Mouse (Mus musculus) intestine, postnatal 0 days (tissue): ENCODE results near the gene Cerkl. TPM values are rescaled to one million over a fixed set of nuclear protein-coding genes. Genes with fewer than 3 reads are reported as not detected.

Source experiments
- ATAC-seq: fragments of 200-750 bp; cut with Nextera tagmentation; 2 replicates; pipeline ENCODE4 v1.8.0; 2017; ENCODE audit warnings: mild to moderate bottlenecking, moderate TSS enrichment, moderate library complexity
- H3K27ac ChIP-seq: fragments of 300-500 bp; sonication (generic); 2 replicates; pipeline ENCODE4 v1.5.1; 2014; ENCODE audit warnings: mild to moderate bottlenecking, low read depth, low read length, moderate library complexity
- H3K27me3 ChIP-seq: fragments of 300-500 bp; sonication (generic); replicated peaks from 2 replicates; pipeline ENCODE4 v1.6.1; 2014; ENCODE audit warnings: low read length, mixed read lengths; ENCODE audit not compliant: control insufficient read depth, insufficient read depth
- H3K36me3 ChIP-seq: fragments of 300-500 bp; sonication (generic); 2 replicates; pipeline ENCODE4 v1.6.1; 2014; ENCODE audit warnings: mild to moderate bottlenecking, moderate library complexity; ENCODE audit not compliant: control insufficient read depth, insufficient read depth
- H3K4me1 ChIP-seq: fragments of 300-500 bp; sonication (generic); replicated peaks from 2 replicates; pipeline ENCODE4 v1.6.1; 2014; ENCODE audit warnings: antibody characterized with exemption, low read length, mixed read lengths; ENCODE audit not compliant: control insufficient read depth, insufficient read depth
- H3K4me2 ChIP-seq: fragments of 300-500 bp; sonication (generic); replicated peaks from 2 replicates; pipeline ENCODE4 v1.6.1; 2014; ENCODE audit warnings: low read depth, mild to moderate bottlenecking, moderate library complexity
- H3K4me3 ChIP-seq: fragments of 300-500 bp; sonication (generic); 2 replicates; pipeline ENCODE4 v1.5.1; 2014; ENCODE audit warnings: low read depth, low read length
- H3K9ac ChIP-seq: fragments of 300-500 bp; sonication (generic); 2 replicates; pipeline ENCODE4 v1.6.1; 2014; ENCODE audit warnings: mild to moderate bottlenecking, low read depth, low read length
- H3K9me3 ChIP-seq: fragments of 300-500 bp; sonication (generic); 2 replicates; pipeline ENCODE4 v1.6.1; 2016; ENCODE audit warnings: mixed run types; ENCODE audit not compliant: control insufficient read depth
- CTCF ChIP-seq: sonication (generic); IDR thresholded peaks from 2 replicates; pipeline ENCODE4 v1.5.1; 2016; ENCODE audit warnings: low read depth, mild to moderate bottlenecking, control low read depth, antibody characterized with exemption, moderate library complexity
- WGBS: fragments of 180-500 bp; shearing (Covaris S2); extraction: QIAGEN DNeasy Blood & Tissue Kit; methylation state at CpG from one replicate; pipeline ENCODE4 v1.1.7; 2014; 5-methylcytosine and 5-hydroxymethylcytosine counted together
- polyA plus RNA-seq: library from polyadenylated mRNA; unstranded; fragments of >200 nt; fragmentation: Nextera tagmentation; extraction: Ambion mirVana; gene quantifications from 2 replicates; pipeline ENCODE4 v1.2.1, GENCODE M21; 2015

Gene Cerkl
- polyA plus RNA-seq, 1 experiment from 2014 or later = 1.2 TPM

- Histone ChIP-seq H3K4me3 (no peak overlapping the region), H3K27me3 (no peaks in the 10 kb centered on the region), H3K4me1 (no peaks in the 10 kb centered on the region), H3K27ac (no peak overlapping the region), H3K9ac (no peak overlapping the region), H3K9me3 (no peaks in the 10 kb centered on the region), H3K36me3 (no peaks in the 10 kb centered on the region), H3K4me2 (no peak overlapping the region)
- ATAC-seq = no peak
- 74% methylated on average over 2 of the region's 2 CpGs for WGBS
- no peak for TF ChIP-seq CTCF
Measured at GRCm38 (mm10) chr2:79397107-79397506, 59.5 kb downstream of the Cerkl start.

GRCm38 (mm10) chr2:79379087-79380041, 77.2 kb downstream of the Cerkl start:
- Histone ChIP-seq H3K27me3 (no peaks in the 10 kb centered on the region), H3K9me3 (no peaks in the 10 kb centered on the region), H3K9ac (no peak overlapping the region), H3K4me2 (peak overlapping the region; percentile 45), H3K36me3 (no peaks in the 10 kb centered on the region), H3K27ac (peak overlapping the region; percentile 7; the same call in 1 of the 2 replicates), H3K4me1 (no peaks in the 10 kb centered on the region), H3K4me3 (no peak overlapping the region)
- 25% methylated on average over 12 of the region's 12 CpGs for WGBS
- peak; percentile 33 for TF ChIP-seq CTCF
- ATAC-seq = no peak

GRCm38 (mm10) chr2:79378346-79379086, 78.1 kb downstream of the Cerkl start:
- H3K9me3 ChIP-seq = no peaks in the 10 kb centered on the region
- ATAC-seq = no peak
- no peak for TF ChIP-seq CTCF
- H3K4me3 ChIP-seq = no peak overlapping the region
- 70% methylated on average over 8 of the region's 8 CpGs for WGBS
- no peaks in the 10 kb centered on the region for H3K27me3 ChIP-seq
- H3K36me3 ChIP-seq = no peaks in the 10 kb centered on the region
- H3K9ac ChIP-seq = no peak overlapping the region
- H3K4me2 ChIP-seq = no peak overlapping the region
- no peak overlapping the region for H3K27ac ChIP-seq
- no peaks in the 10 kb centered on the region for H3K4me1 ChIP-seq

- no peaks in the 10 kb centered on the region for H3K36me3 ChIP-seq
- no peaks in the 10 kb centered on the region for H3K4me1 ChIP-seq
- H3K9ac ChIP-seq = no peak overlapping the region
- no peak overlapping the region for H3K4me3 ChIP-seq
- H3K4me2 ChIP-seq = no peak overlapping the region
- WGBS = 54% methylated on average over 6 of the region's 6 CpGs
- H3K27me3 ChIP-seq = no peaks in the 10 kb centered on the region
- H3K27ac ChIP-seq = no peak overlapping the region
- no peaks in the 10 kb centered on the region for H3K9me3 ChIP-seq
- no peak for ATAC-seq
- peak; percentile 77 for TF ChIP-seq CTCF
Measured at GRCm38 (mm10) chr2:79372486-79373200, 83.9 kb downstream of the Cerkl start.

- no peaks in the 10 kb centered on the region for H3K9me3 ChIP-seq
- no peak overlapping the region for H3K27ac ChIP-seq
- H3K27me3 ChIP-seq = no peaks in the 10 kb centered on the region
- no peak overlapping the region for H3K4me3 ChIP-seq
- no peaks in the 10 kb centered on the region for H3K4me1 ChIP-seq
- no peak overlapping the region for H3K9ac ChIP-seq
- no peak overlapping the region for H3K4me2 ChIP-seq
- no peaks in the 10 kb centered on the region for H3K36me3 ChIP-seq
- ATAC-seq = no peak
- TF ChIP-seq CTCF = no peak
- WGBS = 87% methylated on average over 2 of the region's 2 CpGs
Measured at GRCm38 (mm10) chr2:79372154-79372467, 84.5 kb downstream of the Cerkl start.
